Mouse (Mus musculus) spleen, postnatal 4 days (tissue): ENCODE measurements at regions not wholly inside any gene's neighbourhood (a gene's known extent, or its start where the extent isn't known, plus 50 kb on each side); places are given as distances from the start of the nearest gene placed in this dataset.

ENCODE experiments used
- DNase-seq, 2 experiments: peaks; one replicate each; pipeline ENCODE4 v3.0.0; 2022; ENCODE audit warnings: low spot score in 2 of 2

DNA sequence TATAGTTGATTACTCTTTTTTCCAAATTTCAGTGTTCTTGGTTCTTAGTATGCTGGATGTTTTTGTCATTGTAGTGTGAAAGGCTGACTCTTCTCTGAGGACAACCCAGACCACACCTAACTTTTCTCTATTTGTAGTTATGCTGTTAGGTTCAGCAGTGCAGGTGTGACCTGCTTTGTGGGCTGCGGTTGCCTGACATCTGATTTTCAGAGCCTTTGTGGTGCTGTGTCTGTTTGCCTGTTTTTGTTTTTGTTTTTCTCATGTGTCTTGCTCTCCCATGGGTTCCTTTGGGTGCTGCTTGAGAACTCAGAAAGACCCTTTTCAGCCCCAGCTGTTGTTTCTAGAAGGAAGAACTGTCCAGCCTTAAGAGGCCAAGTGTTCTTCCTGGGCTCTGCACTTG, 52.0 kb upstream of the Trpm1 start:
- DNase-seq, result no peak

DNA sequence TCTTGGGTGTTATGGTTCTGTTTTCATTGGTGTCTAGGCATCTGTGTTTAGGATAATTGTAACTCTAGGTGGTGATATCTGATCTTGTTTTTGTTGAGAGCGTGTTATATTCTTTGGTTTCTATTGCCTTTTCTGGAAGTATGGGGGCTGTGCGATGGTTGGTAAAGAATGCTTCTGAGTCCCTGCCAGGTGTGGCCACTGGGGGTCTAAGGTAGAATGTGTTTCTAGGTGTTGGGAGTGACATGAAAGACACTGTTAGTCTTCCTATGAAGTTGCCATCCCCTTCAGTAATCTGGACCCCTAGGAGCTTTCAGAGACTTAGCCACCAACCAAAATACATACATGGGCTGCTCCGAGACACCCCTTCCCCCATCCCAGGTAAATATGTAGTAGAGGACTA, 54.0 kb upstream of the Trpm1 start:
- peak in 1 of 2 experiments; percentile 6 for DNase-seq

- no peak for DNase-seq
Observed at GRCm38 (mm10) chr7:64090067-64090466, 63.6 kb upstream of the Trpm1 start.

DNA sequence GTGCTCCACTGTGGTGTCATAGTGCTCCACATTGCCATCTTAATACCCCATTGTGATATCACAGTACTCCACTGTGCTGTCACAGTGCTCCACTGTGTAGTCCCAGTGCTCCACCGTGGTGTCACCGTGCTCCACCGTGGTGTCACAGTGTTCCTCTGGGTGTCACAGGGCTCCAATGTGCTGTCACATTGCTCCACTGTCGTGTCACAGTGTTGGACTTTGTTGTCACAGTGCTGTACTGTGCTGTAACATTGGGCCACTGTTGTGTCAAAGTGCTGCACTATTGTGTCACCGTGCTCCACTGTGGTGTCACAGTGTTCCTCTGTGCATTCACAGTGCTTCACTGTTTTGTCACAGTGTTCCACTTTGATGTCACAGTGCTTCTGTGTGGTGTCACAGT, 64.6 kb upstream of the Trpm1 start:
- no peak for DNase-seq

GRCm38 (mm10) chr7:64083978-64084377, 69.7 kb upstream of the Trpm1 start:
- peak in 1 of 2 experiments; percentile 3 for DNase-seq

DNA sequence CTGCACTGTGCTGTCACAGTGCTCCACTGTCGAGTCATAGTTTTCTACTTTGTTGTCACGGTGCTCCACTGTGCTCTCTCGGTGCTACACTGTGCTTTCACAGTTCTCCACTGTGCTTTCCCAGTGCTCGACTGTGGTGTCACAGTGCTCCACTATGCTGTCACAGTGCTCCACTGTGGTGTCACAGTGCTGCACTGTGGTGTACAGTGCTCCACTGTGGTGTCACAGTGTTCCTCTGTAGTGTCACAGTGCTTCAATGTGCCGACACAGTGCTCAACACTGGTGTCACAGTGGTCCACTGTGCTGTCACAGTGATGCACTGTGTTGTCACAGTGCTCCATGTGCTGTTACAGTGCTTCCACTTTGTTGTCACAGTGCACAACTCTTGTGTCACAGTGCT, 71.0 kb upstream of the Trpm1 start:
- peak in 1 of 2 experiments; percentile 43 for DNase-seq

- DNase-seq, result no peak
Observed at GRCm38 (mm10) chr7:64082201-64082600, 71.4 kb upstream of the Trpm1 start.

GRCm38 (mm10) chr7:64081618-64082017, 72.0 kb upstream of the Trpm1 start:
- peak; percentile 8 to 51 for DNase-seq

GRCm38 (mm10) chr7:64081019-64081418, 72.6 kb upstream of the Trpm1 start:
- DNase-seq, result peak in 1 of 2 experiments; percentile 8

- peak in 1 of 2 experiments; percentile 5 for DNase-seq
Observed at GRCm38 (mm10) chr7:64079301-64079700, 74.3 kb upstream of the Trpm1 start.

DNA sequence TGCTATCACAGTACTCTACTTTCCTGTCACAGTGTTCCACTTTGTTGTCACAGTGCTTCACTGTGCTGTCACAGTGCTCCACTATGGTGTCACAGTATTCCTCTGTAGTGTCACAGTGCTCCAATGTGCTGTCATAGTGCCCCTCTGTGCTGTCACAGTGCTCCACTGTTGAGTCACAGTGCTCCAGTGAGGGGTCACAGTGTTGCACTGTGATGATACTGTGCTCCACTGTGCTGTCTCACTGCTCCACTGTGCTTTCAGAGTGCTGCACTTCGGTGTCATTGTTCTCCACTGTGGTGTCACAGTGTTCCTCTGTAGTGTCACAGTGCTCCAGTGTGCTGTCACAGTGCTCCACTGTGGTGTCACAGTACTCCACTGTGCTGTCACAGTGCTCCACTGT, 75.0 kb upstream of the Trpm1 start:
- DNase-seq, result peak in 1 of 2 experiments; percentile 2

GRCm38 (mm10) chr7:64077526-64077925, 76.1 kb upstream of the Trpm1 start:
- DNase-seq, result peak; percentile 12 to 55

- peak; percentile 9 to 53 for DNase-seq
Observed at GRCm38 (mm10) chr7:64076764-64077360, 76.8 kb upstream of the Trpm1 start.

- peak; percentile 9 to 50 for DNase-seq
Observed at GRCm38 (mm10) chr7:64075696-64076313, 77.8 kb upstream of the Trpm1 start.

- peak; percentile 8 to 49 for DNase-seq
Observed at GRCm38 (mm10) chr7:64074661-64075234, 78.9 kb upstream of the Trpm1 start.

- DNase-seq, result peak; percentile 6 to 41
Observed at GRCm38 (mm10) chr7:64074186-64074585, 79.4 kb upstream of the Trpm1 start.

DNA sequence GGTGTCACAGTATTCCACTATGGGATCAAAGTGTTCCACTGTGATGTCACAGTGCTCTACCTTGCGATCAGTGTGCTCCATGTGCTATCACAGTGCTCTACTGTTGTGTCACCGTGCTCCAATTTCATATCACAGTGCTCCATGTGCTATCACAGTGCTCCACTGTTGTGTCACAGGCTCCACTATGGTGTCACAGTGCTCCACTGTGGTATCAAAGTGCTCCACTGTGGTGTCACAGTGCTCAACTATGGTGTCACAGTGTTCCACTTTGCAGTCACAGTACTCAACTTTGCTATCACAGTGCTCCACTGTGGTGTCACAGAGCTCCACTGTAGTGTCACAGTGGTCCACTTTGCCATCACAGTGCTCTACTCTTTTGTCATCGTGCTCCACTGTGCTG, 79.9 kb upstream of the Trpm1 start:
- DNase-seq, result peak in 1 of 2 experiments; percentile 47

- DNase-seq, result no peak
Observed at GRCm38 (mm10) chr7:64070930-64071329, 82.7 kb upstream of the Trpm1 start.

DNA sequence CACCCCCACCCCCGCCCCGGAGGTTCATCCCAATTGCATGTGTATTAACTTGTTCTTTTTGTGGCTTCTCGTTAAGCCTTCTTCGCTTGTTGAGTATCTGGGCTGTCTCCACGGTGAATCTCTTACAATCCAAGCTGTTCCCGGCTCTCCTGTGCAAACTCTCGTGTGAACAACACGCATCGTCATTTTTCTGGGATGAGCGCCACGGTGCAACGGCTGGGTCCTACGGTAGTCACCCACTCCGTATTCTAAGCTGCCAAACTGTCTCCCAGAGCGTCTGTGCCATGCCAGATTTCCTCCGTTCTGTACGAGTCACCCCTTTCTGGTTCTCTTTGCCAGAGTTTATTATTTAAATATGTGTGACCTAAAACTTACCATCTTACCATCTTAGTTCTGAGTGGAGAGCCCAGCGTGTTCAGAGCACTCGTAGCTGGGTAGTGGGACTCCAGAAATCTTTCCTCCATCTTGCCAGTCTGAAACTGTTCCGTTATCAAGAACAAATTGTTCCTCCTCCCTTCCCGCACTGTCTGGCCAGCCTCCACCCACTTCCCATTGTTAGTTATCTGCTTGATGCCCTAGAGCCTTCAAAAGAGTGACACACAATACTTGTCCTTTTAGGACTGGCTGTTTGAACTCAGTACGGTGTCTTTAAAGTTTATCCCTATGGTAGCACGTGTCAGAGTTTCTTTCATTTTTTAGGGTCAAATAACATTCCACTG, 87.9 kb upstream of the Trpm1 start:
- DNase-seq, result no peak

DNA sequence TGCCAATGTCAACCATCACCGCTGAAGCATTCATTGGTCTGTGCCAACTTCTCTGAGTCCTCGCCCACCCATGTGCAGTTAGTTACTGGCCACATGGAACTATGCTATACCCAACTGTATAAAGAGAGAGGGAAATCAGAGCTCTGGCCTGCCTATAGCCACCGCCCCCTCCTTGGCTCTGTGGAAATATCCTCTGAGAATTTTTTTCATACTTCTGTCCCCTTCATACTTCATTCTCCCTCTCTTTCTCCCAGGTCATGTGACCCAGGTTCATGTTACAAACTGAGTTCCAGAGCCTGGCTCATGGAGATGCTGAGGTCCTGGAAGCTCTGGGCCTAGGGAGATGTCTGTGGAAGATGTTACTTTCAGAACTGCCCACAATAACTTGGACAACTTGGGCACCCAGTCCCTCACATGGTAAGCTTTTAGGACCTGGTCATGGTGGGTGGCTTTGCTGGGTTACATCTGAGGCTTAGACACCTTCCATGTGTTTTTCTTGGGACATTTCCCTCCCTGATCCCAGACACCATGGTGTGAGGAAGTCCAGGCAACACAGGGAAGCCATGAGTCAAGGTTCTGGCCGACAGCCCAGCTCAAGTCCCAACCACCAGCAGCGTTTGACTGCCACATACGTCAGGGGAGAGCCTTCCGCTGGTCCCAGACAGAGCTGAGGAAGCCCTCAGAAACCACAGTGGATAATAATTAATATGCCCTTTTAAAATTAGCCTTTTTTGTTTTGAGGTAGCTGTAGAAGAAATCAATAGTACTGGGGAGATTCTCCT, 89.0 kb upstream of the Trpm1 start:
- no peak for DNase-seq

- no peak for DNase-seq
Observed at GRCm38 (mm10) chr7:64061170-64061569, 92.5 kb upstream of the Trpm1 start.

GRCm38 (mm10) chr7:64060582-64060981, 93.1 kb upstream of the Trpm1 start:
- no peak for DNase-seq
